Mouse (Mus musculus) right cerebral cortex, postnatal 4 days (tissue): ENCODE data around the gene Gm45717.

Experiments used
- DNase-seq: peaks from one replicate; pipeline ENCODE4 v3.0.0-alpha.2; 2022

Gm45717 gene

GRCm38 (mm10) chr7:140902036-140902875 lies 53.5 kb downstream of the Gm45717 start:
- DNase-seq: no peak

GRCm38 (mm10) chr7:140900220-140900619 lies 55.5 kb downstream of the Gm45717 start, which contains the start of gene Cox8b:
TSS of gene Cox8b (minus strand) at chr7:140900446.
- no peak for DNase-seq
